Mouse (Mus musculus): ENCODE measurements at regions not wholly inside any gene's neighbourhood (a gene's known extent, or its start where the extent isn't known, plus 50 kb on each side); places are given as distances from the start of the nearest gene placed in this dataset.
A peak's percentile ranks its signal among the peaks of the same experiment; 100 is the strongest.

DNA sequence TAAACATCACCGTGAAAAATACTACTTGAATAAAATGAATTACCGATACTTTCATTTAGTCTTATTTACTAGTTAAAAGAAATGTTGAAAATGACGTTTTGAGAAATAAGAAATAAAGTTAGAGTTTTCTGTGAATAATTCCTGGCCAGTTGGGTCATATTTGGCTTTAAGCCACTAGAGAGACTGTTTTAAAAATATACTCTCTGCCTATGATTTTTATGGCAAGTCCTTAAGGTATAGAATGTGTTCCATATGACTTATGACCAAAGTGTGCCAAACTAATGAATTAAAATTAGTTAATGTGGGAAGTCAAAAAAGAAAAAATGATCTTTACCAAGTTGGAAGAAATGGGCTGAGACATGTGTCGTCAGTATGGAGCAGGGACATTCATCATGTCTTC is 354.2 kb upstream of the Col3a1 start:
- Histone ChIP-seq H3K4me3 (replicated peaks) (no peak overlapping the region), H3K9ac (no peak overlapping the region), H3K27me3 (no peaks in the 10 kb centered on the region), H3K4me2 (no peak overlapping the region), H3K4me1 (no peaks in the 10 kb centered on the region), H3K36me3 (no peaks in the 10 kb centered on the region), H3K27ac (no peak overlapping the region), H3K9me3 (replicated peaks) (no peaks in the 10 kb centered on the region)
- no peak for ATAC-seq (replicated peaks; ENCODE audit: low FRiP score)
- 70% methylated on average over 4 of the region's 4 CpGs for WGBS

DNA sequence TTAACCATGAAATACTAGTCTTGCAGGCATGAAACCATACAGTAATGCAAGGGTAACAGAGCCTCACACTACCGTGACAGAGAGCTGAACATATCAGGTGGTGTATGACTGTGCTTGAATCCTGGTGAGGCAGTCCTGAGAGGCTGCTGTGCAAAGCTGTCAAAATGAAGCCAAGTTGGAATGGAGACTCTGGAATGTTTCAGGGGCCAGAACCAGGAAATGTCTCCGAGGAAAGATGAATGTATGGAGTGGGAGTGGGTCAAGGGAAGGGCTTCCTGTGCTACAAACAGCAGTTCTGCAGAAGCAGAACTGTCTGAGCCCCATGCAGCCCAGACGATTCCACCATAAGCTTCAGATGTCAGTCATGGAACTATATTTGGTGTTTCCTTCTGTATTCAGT is 324.2 kb upstream of the Col3a1 start:
- peak; percentile 73; the same call in 1 of the 2 replicates for ATAC-seq (replicated peaks; ENCODE audit: low FRiP score)
- 31% methylated on average over 3 of the region's 3 CpGs for WGBS
- no peak overlapping the region for H3K4me3 ChIP-seq (replicated peaks)
- no peak overlapping the region for H3K4me2 ChIP-seq
- no peaks in the 10 kb centered on the region for H3K9me3 ChIP-seq (replicated peaks)
- no peaks in the 10 kb centered on the region for H3K4me1 ChIP-seq
- no peaks in the 10 kb centered on the region for H3K27me3 ChIP-seq
- no peaks in the 10 kb centered on the region for H3K36me3 ChIP-seq
- H3K27ac ChIP-seq = no peak overlapping the region
- no peak overlapping the region for H3K9ac ChIP-seq

DNA sequence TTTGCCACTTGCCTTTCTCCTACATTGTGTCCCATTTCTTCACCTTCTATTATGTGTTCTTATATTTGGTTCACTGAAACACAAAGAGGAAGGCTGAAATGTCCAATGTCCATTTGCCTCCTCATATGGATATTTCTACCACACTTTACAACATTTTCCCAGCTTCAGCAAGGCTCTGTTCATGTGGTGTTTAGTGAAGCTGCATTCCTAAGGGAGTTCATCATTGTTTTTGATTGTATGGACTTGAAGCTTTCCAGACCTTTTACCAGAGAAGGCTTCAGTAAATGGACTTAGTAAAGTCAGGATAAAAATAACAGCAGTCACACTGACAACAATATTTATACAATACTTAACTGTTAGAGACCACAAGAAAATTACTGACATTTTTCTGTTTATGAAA is 290.8 kb upstream of the Col3a1 start:
- Histone ChIP-seq H3K27me3 (no peaks in the 10 kb centered on the region), H3K4me3 (replicated peaks) (no peak overlapping the region), H3K27ac (no peak overlapping the region), H3K9ac (no peak overlapping the region), H3K4me2 (no peak overlapping the region), H3K36me3 (no peaks in the 10 kb centered on the region), H3K4me1 (0 out of 2 replicates have a peak, but pooled peaks cover 3% of the 10 kb centered on the region), H3K9me3 (replicated peaks) (no peaks in the 10 kb centered on the region)
- ATAC-seq (replicated peaks; ENCODE audit: low FRiP score) = no peak

DNA sequence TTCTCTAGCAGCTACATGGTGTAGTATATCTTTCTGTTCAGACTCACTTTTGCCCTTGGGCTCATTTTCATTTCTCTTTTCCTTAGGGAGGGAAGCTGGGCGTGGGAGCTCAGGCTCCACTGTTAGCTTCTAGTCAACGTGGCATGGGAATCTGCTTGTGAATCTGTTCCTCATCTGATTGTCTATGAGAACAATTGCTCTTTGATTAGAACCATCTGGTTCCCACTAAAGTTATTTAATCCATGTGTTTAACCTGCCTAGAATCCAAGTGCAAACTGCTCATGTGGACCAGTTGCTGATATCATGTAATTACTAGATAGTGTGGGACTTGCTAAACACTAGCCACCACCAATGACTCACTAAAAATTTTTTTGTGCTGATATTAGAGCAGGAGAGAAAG is 290.1 kb upstream of the Col3a1 start:
- H3K4me1 ChIP-seq = 0 out of 2 replicates have a peak, but pooled peaks cover 3% of the 10 kb centered on the region
- 0 out of 2 replicates have a peak overlapping the region, but pooled peaks have one; percentile 3 for H3K27ac ChIP-seq
- no peaks in the 10 kb centered on the region for H3K27me3 ChIP-seq
- no peak overlapping the region for H3K4me2 ChIP-seq
- no peak overlapping the region for H3K4me3 ChIP-seq (replicated peaks)
- no peak for ATAC-seq (replicated peaks; ENCODE audit: low FRiP score)
- H3K9me3 ChIP-seq (replicated peaks) = no peaks in the 10 kb centered on the region
- H3K9ac ChIP-seq = no peak overlapping the region
- no peaks in the 10 kb centered on the region for H3K36me3 ChIP-seq
- WGBS = 36% methylated on average over 2 of the region's 2 CpGs

DNA sequence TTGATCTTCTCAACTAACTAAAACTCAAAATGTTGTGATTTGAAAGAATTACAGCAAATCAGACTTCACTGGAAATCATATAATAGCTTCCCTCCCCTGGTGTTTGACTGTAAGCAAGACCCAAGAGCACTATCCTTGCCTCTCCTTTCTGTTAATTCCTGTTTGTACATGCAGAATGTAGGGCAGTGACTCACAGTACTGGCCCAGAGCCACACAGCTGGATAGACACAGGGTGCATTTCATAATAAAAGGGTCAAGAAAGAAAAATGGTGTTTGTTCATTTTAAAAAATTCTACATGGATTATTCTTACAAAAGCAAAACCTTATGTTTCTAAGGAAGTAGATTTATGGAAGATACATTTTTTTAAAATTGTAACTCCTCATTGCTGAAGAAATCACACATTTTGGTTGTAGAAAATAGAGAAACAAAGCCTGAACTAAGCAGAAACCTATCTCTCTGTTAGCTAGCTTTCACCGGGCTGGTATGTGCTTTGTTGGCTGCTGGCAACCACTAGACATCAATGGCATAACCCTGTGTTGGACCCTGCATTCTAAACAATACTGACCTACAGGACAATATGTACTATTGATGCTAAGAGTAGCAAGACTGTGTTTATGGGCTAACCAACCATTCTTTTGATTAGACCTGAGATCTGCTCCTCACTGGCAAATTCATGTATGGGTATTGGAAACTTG is 289.0 kb upstream of the Col3a1 start:
- WGBS = 63% methylated on average over 1 of the region's 1 CpGs
- no peak overlapping the region for H3K27ac ChIP-seq
- H3K4me2 ChIP-seq = no peak overlapping the region
- H3K9me3 ChIP-seq (replicated peaks) = no peaks in the 10 kb centered on the region
- H3K4me1 ChIP-seq = 0 out of 2 replicates have a peak, but pooled peaks cover 3% of the 10 kb centered on the region
- no peak overlapping the region for H3K4me3 ChIP-seq (replicated peaks)
- no peak overlapping the region for H3K9ac ChIP-seq
- no peaks in the 10 kb centered on the region for H3K27me3 ChIP-seq
- H3K36me3 ChIP-seq = no peaks in the 10 kb centered on the region
- no peak for ATAC-seq (replicated peaks; ENCODE audit: low FRiP score)

DNA sequence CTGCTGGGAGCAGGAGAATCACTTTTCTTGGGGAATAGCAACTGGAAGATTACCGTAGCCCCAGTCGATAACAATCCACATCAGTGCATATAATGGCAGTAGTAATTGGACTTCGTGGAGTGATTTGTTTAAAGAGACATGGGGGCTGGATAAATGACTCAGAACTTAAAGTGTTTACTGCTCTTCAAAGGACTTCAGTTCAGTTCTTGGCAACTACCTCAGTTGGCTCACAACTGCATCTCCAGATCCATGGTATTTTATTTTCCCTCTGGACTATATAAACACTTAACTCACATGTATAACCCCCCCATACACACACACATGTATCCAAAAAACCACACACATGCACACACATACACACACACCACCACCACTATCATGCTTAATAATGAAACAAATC is 288.0 kb upstream of the Col3a1 start:
- ATAC-seq (replicated peaks; ENCODE audit: low FRiP score) = no peak
- no peak overlapping the region for H3K4me2 ChIP-seq
- no peaks in the 10 kb centered on the region for H3K27me3 ChIP-seq
- no peak overlapping the region for H3K27ac ChIP-seq
- H3K36me3 ChIP-seq = no peaks in the 10 kb centered on the region
- no peak overlapping the region for H3K4me3 ChIP-seq (replicated peaks)
- H3K9me3 ChIP-seq (replicated peaks) = no peaks in the 10 kb centered on the region
- H3K4me1 ChIP-seq = 0 out of 2 replicates have a peak, but pooled peaks cover 3% of the 10 kb centered on the region
- whole genome bisulfite sequencing = 69% methylated on average over 3 of the region's 3 CpGs
- H3K9ac ChIP-seq = no peak overlapping the region

DNA sequence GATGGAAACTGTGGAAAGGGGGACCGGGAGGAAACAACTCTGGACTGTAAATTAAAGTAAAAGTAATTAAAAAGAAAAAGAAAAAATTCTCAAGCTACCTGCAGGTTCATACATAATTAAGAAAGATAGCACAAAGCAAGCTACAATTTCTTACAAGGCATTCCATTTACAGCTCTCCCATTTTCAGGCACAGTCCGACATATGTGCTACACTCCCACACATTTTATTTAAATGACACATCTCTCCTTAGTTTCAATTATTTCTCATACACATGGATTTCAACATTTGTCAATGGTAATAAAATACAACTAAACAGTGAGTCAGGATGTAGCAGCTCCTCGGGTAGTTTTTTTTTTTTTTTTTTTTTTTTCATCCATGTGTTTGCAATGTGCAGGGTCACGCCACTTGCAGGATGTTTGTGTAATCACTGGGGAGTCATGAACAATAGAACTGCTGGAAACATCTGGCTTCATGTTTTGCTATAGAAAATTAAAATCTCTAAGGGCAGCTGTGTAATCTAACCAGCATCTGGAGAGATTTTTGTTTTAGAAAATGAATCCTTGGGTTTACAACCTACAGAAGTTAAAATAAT is 279.8 kb upstream of the Col3a1 start:
- H3K9ac ChIP-seq = no peak overlapping the region
- 42% methylated on average over 4 of the region's 4 CpGs for WGBS
- no peaks in the 10 kb centered on the region for H3K27me3 ChIP-seq
- H3K4me2 ChIP-seq = no peak overlapping the region
- no peaks in the 10 kb centered on the region for H3K9me3 ChIP-seq (replicated peaks)
- H3K36me3 ChIP-seq = no peaks in the 10 kb centered on the region
- ATAC-seq (replicated peaks; ENCODE audit: low FRiP score) = no peak
- H3K4me3 ChIP-seq (replicated peaks) = no peak overlapping the region
- H3K27ac ChIP-seq = no peak overlapping the region
- H3K4me1 ChIP-seq = no peaks in the 10 kb centered on the region

GRCm38 (mm10) chr1:45033343-45033742 is 278.0 kb upstream of the Col3a1 start:
- H3K36me3 ChIP-seq = no peaks in the 10 kb centered on the region
- no peak overlapping the region for H3K9ac ChIP-seq
- WGBS = 86% methylated on average over 7 of the region's 7 CpGs
- H3K27me3 ChIP-seq = no peaks in the 10 kb centered on the region
- ATAC-seq (replicated peaks; ENCODE audit: low FRiP score) = no peak
- H3K27ac ChIP-seq = no peak overlapping the region
- no peak overlapping the region for H3K4me2 ChIP-seq
- H3K4me1 ChIP-seq = no peaks in the 10 kb centered on the region
- no peak overlapping the region for H3K4me3 ChIP-seq (replicated peaks)
- H3K9me3 ChIP-seq (replicated peaks) = no peaks in the 10 kb centered on the region

DNA sequence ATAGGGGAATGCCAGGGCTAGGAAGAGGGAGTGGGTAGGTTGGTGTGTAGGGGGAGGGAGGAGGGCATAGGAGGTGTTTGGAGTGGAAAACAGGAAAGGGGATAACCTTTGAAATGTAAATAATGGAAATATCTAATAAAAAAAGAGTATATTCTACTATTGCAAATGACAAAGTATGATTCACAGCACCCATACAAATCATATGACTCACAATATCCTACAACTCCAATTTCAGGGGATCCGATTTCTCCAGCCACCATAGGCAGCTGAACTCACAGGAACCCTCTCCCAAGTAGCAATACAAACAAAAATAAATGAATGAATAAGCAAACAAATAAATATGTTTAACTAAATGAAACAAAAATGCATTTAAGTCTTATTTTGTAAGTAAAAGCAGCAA is 270.0 kb upstream of the Col3a1 start:
- WGBS = 95% methylated on average over 1 of the region's 1 CpGs

DNA sequence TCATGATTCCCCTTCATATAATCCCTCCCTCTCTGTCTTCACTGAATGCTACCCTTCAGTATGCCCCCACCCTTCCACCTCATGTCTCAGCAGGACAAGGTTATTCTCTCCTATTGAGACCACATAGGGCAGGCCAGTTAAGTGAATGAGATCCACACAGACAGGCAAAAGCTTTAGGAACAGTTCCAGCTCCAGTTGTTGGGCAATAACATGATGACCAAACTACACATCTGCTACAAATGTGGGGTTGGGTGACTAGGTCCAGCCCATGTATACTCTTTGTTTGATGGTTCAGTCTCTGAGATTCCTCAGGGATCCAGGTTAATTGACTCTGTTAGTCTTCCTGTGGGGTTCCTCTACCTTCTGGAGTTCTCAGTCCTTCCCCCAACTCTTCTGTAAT is 269.5 kb upstream of the Col3a1 start:
- Histone ChIP-seq H3K9ac (no peak overlapping the region), H3K36me3 (no peaks in the 10 kb centered on the region), H3K27ac (no peak overlapping the region), H3K4me2 (no peak overlapping the region), H3K4me3 (replicated peaks) (no peak overlapping the region), H3K9me3 (replicated peaks) (no peaks in the 10 kb centered on the region), H3K4me1 (no peaks in the 10 kb centered on the region), H3K27me3 (no peaks in the 10 kb centered on the region)
- ATAC-seq (replicated peaks; ENCODE audit: low FRiP score) = no peak

More for the DNA sequence above, 270.0 kb upstream of the Col3a1 start:
- no peaks in the 10 kb centered on the region for H3K4me1 ChIP-seq
- no peak for ATAC-seq (replicated peaks; ENCODE audit: low FRiP score)
- H3K27ac ChIP-seq = no peak overlapping the region
- no peaks in the 10 kb centered on the region for H3K27me3 ChIP-seq
- H3K4me3 ChIP-seq (replicated peaks) = no peak overlapping the region
- H3K9ac ChIP-seq = no peak overlapping the region
- no peaks in the 10 kb centered on the region for H3K36me3 ChIP-seq
- no peak overlapping the region for H3K4me2 ChIP-seq
- no peaks in the 10 kb centered on the region for H3K9me3 ChIP-seq (replicated peaks)

- no peaks in the 10 kb centered on the region for H3K9me3 ChIP-seq (replicated peaks)
- H3K4me3 ChIP-seq (replicated peaks) = no peak overlapping the region
- no peaks in the 10 kb centered on the region for H3K4me1 ChIP-seq
- no peaks in the 10 kb centered on the region for H3K27me3 ChIP-seq
- no peaks in the 10 kb centered on the region for H3K36me3 ChIP-seq
- peak overlapping the region; percentile 45 for H3K27ac ChIP-seq
- no peak overlapping the region for H3K9ac ChIP-seq
- no peak overlapping the region for H3K4me2 ChIP-seq
- ATAC-seq (replicated peaks; ENCODE audit: low FRiP score) = no peak
These were observed 268.0 kb upstream of the Col3a1 start for GRCm38 (mm10) chr1:45043245-45043926.

- H3K36me3 ChIP-seq = no peaks in the 10 kb centered on the region
- H3K4me3 ChIP-seq (replicated peaks) = no peak overlapping the region
- no peak overlapping the region for H3K9ac ChIP-seq
- H3K4me2 ChIP-seq = no peak overlapping the region
- H3K27ac ChIP-seq = no peak overlapping the region
- 66% methylated on average over 10 of the region's 10 CpGs for WGBS
- no peaks in the 10 kb centered on the region for H3K9me3 ChIP-seq (replicated peaks)
- peak; percentile 88 for ATAC-seq (replicated peaks; ENCODE audit: low FRiP score)
- H3K27me3 ChIP-seq = no peaks in the 10 kb centered on the region
- no peaks in the 10 kb centered on the region for H3K4me1 ChIP-seq
These were observed 220.3 kb upstream of the Col3a1 start for GRCm38 (mm10) chr1:45090841-45091535.
